Mouse (Mus musculus): ENCODE data around the gene Mmp7.

Mmp7 gene

GRCm38 (mm10) chr9:7744156-7744555, 52.3 kb downstream of the Mmp7 start:
- DNase-seq (ENCODE audit: low read depth): no peak

DNA sequence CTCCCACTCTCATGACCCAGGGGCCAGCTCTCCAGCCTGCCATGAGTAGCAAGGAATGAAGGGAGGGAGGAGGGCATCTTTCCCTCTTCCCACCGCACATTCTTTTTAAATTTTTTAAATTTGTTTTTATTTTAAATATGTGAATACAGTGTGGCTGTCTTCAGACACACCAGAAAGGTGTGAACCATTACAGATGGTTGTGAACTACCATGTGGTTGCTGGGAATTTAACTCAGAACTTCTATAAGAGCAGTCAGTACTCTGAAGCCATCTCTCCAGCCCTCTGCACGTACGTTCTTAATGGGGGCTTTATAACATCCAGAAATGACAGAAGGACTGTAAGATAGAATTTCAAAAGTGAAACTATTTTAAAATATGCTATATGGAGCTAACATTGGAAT, 57.0 kb downstream of the Mmp7 start:
- no peak for DNase-seq (ENCODE audit: low read depth)

Data from NIH3T3 (cell line).